Mouse (Mus musculus): Measurements from ENCODE around the gene Prr23a1. TPM values are rescaled to one million over a fixed set of nuclear protein-coding genes. Genes with fewer than 3 reads are reported as not detected.

The Prr23a1 gene
- polyA plus RNA-seq, 1 experiment from 2014 or later, result not detected

- no peak overlapping the region for H3K4me2 ChIP-seq (replicated peaks; ENCODE audit: low read depth)
- H3K9ac ChIP-seq (ENCODE audit: low read depth, low read length), result no peak overlapping the region
- H3K27ac ChIP-seq (ENCODE audit: low read depth, low read length), result no peak overlapping the region
- no peaks in the 10 kb centered on the region for H3K36me3 ChIP-seq (ENCODE audit: control insufficient read depth, insufficient read depth)
- no peaks in the 10 kb centered on the region for H3K9me3 ChIP-seq (ENCODE audit: control insufficient read depth)
- H3K4me3 ChIP-seq (ENCODE audit: low read depth, low read length), result no peak overlapping the region
- 57% methylated on average over 5 of the region's 5 CpGs for WGBS
- TF ChIP-seq CTCF (IDR thresholded peaks at IDR 0.05; ENCODE audit: low read depth), result no peak
- no peaks in the 10 kb centered on the region for H3K4me1 ChIP-seq (replicated peaks; ENCODE audit: control insufficient read depth, insufficient read depth, low read length)
- ATAC-seq, result no peak
- no peaks in the 10 kb centered on the region for H3K27me3 ChIP-seq (replicated peaks; ENCODE audit: control insufficient read depth, insufficient read depth, low read length)
Measured at GRCm38 (mm10) chr9:98829508-98829907, 12.8 kb upstream of the Prr23a1 start.

GRCm38 (mm10) chr9:98837537-98838074, 4.7 kb upstream of the Prr23a1 start:
- H3K27ac ChIP-seq (ENCODE audit: low read depth, low read length), result no peak overlapping the region
- no peaks in the 10 kb centered on the region for H3K9me3 ChIP-seq (ENCODE audit: control insufficient read depth)
- no peak overlapping the region for H3K4me2 ChIP-seq (replicated peaks; ENCODE audit: low read depth)
- H3K9ac ChIP-seq (ENCODE audit: low read depth, low read length), result no peak overlapping the region
- H3K4me3 ChIP-seq (ENCODE audit: low read depth, low read length), result no peak overlapping the region
- H3K4me1 ChIP-seq (replicated peaks; ENCODE audit: control insufficient read depth, insufficient read depth, low read length), result no peaks in the 10 kb centered on the region
- TF ChIP-seq CTCF (IDR thresholded peaks at IDR 0.05; ENCODE audit: low read depth), result no peak
- no peaks in the 10 kb centered on the region for H3K36me3 ChIP-seq (ENCODE audit: control insufficient read depth, insufficient read depth)
- ATAC-seq, result no peak
- H3K27me3 ChIP-seq (replicated peaks; ENCODE audit: control insufficient read depth, insufficient read depth, low read length), result no peaks in the 10 kb centered on the region
- WGBS, result 82% methylated on average over 7 of the region's 7 CpGs

- ATAC-seq, result no peak
- WGBS, result 67% methylated on average over 16 of the region's 18 CpGs
- H3K27me3 ChIP-seq (replicated peaks; ENCODE audit: control insufficient read depth, insufficient read depth, low read length), result no peaks in the 10 kb centered on the region
Measured at GRCm38 (mm10) chr9:98856210-98856609, 13.9 kb downstream of the Prr23a1 start, which contains the start of gene Prr23a2. TSS of gene Prr23a2 (plus strand) at chr9:98856494.

GRCm38 (mm10) chr9:98863463-98863862, 21.2 kb downstream of the Prr23a1 start:
- Histone ChIP-seq H3K4me3 (ENCODE audit: low read depth, low read length) (no peak overlapping the region), H3K36me3 (ENCODE audit: control insufficient read depth, insufficient read depth) (no peaks in the 10 kb centered on the region), H3K4me1 (replicated peaks; ENCODE audit: control insufficient read depth, insufficient read depth, low read length) (no peaks in the 10 kb centered on the region), H3K27ac (ENCODE audit: low read depth, low read length) (no peak overlapping the region), H3K9ac (ENCODE audit: low read depth, low read length) (no peak overlapping the region), H3K27me3 (replicated peaks; ENCODE audit: control insufficient read depth, insufficient read depth, low read length) (no peaks in the 10 kb centered on the region), H3K9me3 (ENCODE audit: control insufficient read depth) (no peaks in the 10 kb centered on the region), H3K4me2 (replicated peaks; ENCODE audit: low read depth) (no peak overlapping the region)
- no peak for ATAC-seq
- 77% methylated on average over 3 of the region's 3 CpGs for WGBS
- TF ChIP-seq CTCF (IDR thresholded peaks at IDR 0.05; ENCODE audit: low read depth), result peak; percentile 58

More at GRCm38 (mm10) chr9:98856210-98856609, 13.9 kb downstream of the Prr23a1 start, which contains the start of gene Prr23a2:
- Histone ChIP-seq H3K4me1 (replicated peaks; ENCODE audit: control insufficient read depth, insufficient read depth, low read length) (no peaks in the 10 kb centered on the region), H3K4me2 (replicated peaks; ENCODE audit: low read depth) (no peak within 1 kb of the TSS), H3K9me3 (ENCODE audit: control insufficient read depth) (no peaks in the 10 kb centered on the region), H3K27ac (ENCODE audit: low read depth, low read length) (no peak within 1 kb of the TSS), H3K4me3 (ENCODE audit: low read depth, low read length) (no peak within 1 kb of the TSS), H3K9ac (ENCODE audit: low read depth, low read length) (no peak within 1 kb of the TSS), H3K36me3 (ENCODE audit: control insufficient read depth, insufficient read depth) (no peaks in the 10 kb centered on the region)
- TF ChIP-seq CTCF (IDR thresholded peaks at IDR 0.05; ENCODE audit: low read depth), result no peak

GRCm38 (mm10) chr9:98864571-98864970, 22.3 kb downstream of the Prr23a1 start, which contains the start of gene Prr23a3:
TSS of gene Prr23a3 (plus strand) at chr9:98864767.
- no peak within 1 kb of the TSS for H3K4me2 ChIP-seq (replicated peaks; ENCODE audit: low read depth)
- no peak for TF ChIP-seq CTCF (IDR thresholded peaks at IDR 0.05; ENCODE audit: low read depth)
- H3K4me1 ChIP-seq (replicated peaks; ENCODE audit: control insufficient read depth, insufficient read depth, low read length), result no peaks in the 10 kb centered on the region
- 56% methylated on average over 22 of the region's 22 CpGs for WGBS
- H3K27ac ChIP-seq (ENCODE audit: low read depth, low read length), result no peak within 1 kb of the TSS
- no peaks in the 10 kb centered on the region for H3K27me3 ChIP-seq (replicated peaks; ENCODE audit: control insufficient read depth, insufficient read depth, low read length)
- no peak for ATAC-seq
- no peak within 1 kb of the TSS for H3K9ac ChIP-seq (ENCODE audit: low read depth, low read length)
- no peaks in the 10 kb centered on the region for H3K36me3 ChIP-seq (ENCODE audit: control insufficient read depth, insufficient read depth)
- no peaks in the 10 kb centered on the region for H3K9me3 ChIP-seq (ENCODE audit: control insufficient read depth)
- no peak within 1 kb of the TSS for H3K4me3 ChIP-seq (ENCODE audit: low read depth, low read length)

Other genes with a start within 250 kb of the Prr23a1 start
- 26.7 and 28.1 TPM in 2 replicates for gene Mrps22, start 240.8 kb upstream of the Prr23a1 start, polyA plus RNA-seq (2015; fragmentation: Nextera tagmentation; extraction: Ambion mirVana)
- not detected in 2 replicates for gene Prr23a2, start 14.0 kb downstream of the Prr23a1 start, polyA plus RNA-seq (2015; fragmentation: Nextera tagmentation; extraction: Ambion mirVana)
- not detected in 2 replicates for gene Prr23a3, start 22.3 kb downstream of the Prr23a1 start, polyA plus RNA-seq (2015; fragmentation: Nextera tagmentation; extraction: Ambion mirVana)
- not detected in 2 replicates for gene 7420426K07Rik, start 60.6 kb downstream of the Prr23a1 start, polyA plus RNA-seq (2015; fragmentation: Nextera tagmentation; extraction: Ambion mirVana)
- not detected in 2 replicates for gene Foxl2, start 112.8 kb downstream of the Prr23a1 start, polyA plus RNA-seq (2015; fragmentation: Nextera tagmentation; extraction: Ambion mirVana)
- 30.3 and 31.2 TPM in 2 replicates for gene Faim, start 143.9 kb downstream of the Prr23a1 start, polyA plus RNA-seq (2015; fragmentation: Nextera tagmentation; extraction: Ambion mirVana)
- 45.9 and 46.8 TPM in 2 replicates for gene Gm1123, start 193.2 kb downstream of the Prr23a1 start, polyA plus RNA-seq (2015; fragmentation: Nextera tagmentation; extraction: Ambion mirVana)

Measured in intestine, postnatal 0 days (tissue).